Mouse (Mus musculus): ENCODE measurements around the gene Dhdh. TPM values are rescaled to one million over a fixed set of nuclear protein-coding genes. Genes with fewer than 3 reads are reported as not detected.
A peak's percentile ranks its signal among the peaks of the same experiment; 100 is the strongest.
"Not testable (repeated sequence)": the region's sequence is repeated elsewhere in the genome, so short reads cannot be mapped to it uniquely, and the experiment has no call there.

Dhdh gene
- total RNA-seq, 2 experiments from 2014 or later, result 4.7 to 6.0 TPM

- no peak for DNase-seq
- intact Hi-C loops (cut with DNase I), result no loop called here
Observed at GRCm38 (mm10) chr7:45514411-45514810, 25.8 kb upstream of the Dhdh start.

DNA sequence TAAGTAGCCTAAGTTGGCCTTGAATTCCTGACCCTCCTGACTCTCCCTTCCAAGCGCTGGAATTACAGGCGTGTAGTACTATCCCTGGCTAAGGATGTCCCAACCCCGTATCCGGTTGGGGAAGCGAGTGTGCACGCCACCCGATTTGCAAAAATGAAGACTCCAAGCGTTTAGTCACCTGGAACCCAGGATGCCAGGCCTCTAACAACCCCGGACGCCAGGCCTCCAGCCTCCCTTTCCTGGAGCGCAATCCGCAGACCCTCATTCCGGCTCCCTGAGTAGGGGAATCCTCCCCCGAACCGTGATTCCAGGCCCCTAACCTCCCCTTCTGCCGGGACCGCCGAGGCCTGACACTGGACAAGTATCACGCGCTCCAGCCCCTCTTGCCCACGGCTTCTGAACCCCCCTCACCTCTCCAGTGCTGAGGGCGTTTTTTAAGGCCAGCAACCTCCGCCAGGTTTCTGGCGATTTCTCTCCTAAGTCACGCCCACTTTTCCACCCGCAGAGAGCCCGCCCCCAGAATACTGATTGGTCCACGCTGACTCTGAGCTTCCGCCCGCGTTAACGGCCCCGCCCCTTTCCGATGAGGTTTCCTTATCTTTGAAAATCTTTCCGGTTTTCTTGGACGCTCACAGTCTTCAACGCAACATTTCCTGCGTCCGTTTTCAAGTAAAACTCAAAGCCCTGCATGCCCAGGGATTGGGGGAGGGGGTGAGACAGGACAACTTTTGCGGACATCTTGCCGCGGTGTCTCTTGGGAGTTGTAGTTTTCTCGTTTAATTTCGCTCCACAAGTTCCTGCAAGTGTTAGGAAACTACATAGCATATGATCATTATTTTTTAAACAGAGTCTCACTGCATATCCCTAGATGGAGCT is 21.5 kb upstream of the Dhdh start, which contains the start of gene Nucb1:
Nucb1 (minus strand) TSS at position 495 of the 876 bp plus-strand sequence.
- DNase-seq, result peak; percentile 95
- intact Hi-C loops (cut with DNase I), result no loop called here

- DNase-seq, result no peak
- intact Hi-C loops (cut with DNase I), result no loop called here
Observed at GRCm38 (mm10) chr7:45509181-45509882, 20.7 kb upstream of the Dhdh start.

DNA sequence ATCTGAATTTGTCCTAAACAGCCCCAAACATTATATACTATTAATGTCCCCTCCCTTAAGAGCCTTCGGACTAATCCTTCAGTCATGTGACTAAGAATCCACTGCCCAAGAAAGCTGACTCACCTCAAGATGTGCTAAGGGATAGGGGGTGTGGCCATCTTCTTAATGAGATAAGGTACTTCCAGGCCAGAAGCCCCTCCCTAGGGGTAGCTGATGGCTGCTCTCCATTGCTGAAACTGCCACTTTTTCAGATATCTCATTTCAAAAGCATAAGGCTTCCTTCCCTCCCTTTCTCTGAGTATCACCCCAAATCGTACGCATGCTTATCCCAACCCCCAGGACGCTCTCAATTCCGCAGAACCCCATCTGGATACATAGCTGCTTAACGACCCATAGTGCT is 20.0 kb upstream of the Dhdh start:
- intact Hi-C loops (cut with DNase I), result no loop called here
- DNase-seq, result no peak

DNA sequence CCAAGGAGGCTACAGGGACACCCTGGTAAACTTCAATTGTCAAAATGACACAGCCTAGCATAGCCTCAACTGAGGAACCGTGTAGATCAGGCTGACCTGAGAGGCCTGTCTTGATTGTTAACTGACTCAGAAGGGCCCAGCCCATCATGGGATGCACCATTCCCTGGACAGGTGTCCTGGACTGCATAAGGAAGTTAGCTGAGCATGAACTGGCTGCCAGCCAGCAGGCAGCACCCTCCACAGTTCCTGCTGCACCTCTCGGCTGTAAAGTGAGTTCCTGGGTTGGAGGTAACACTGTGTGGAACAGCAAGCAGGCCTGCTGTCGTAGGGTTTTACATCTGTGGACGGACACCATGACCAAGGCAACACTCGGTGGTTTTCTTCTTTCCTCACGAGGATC is 19.0 kb upstream of the Dhdh start:
- DNase-seq, result no peak
- intact Hi-C loops (cut with DNase I), result no loop called here

DNA sequence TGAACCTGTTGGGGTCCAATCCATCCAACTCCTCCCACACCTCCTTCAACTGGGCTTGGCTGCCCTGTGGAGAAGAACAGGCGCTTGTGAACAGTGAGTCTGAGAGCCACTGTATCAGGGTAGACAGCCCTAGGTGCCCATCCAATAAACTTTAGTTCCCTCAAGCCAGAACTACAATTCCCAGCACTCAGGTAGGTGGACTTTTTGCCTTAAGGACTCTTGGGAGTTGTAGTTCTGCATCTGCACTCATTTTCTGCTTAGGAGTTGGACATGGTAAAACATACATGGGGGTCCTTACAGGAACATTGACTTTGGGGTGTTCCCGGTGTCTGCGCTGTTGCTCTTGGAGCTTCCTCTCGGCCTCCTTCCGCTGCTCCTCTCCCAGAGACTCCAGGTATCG is 9.8 kb upstream of the Dhdh start:
- intact Hi-C loops (cut with DNase I), result no loop called here
- DNase-seq, result no peak

GRCm38 (mm10) chr7:45494548-45494947 is 5.9 kb upstream of the Dhdh start:
- intact Hi-C loops (cut with DNase I), result no loop called here
- DNase-seq, result peak in 1 of 2 experiments; percentile 35

GRCm38 (mm10) chr7:45492951-45493350 is 4.3 kb upstream of the Dhdh start:
- DNase-seq, result peak; percentile 61 to 67
- intact Hi-C loops (cut with DNase I), result no loop called here

- DNase-seq, result no peak
- intact Hi-C loops (cut with DNase I), result no loop called here
Observed at GRCm38 (mm10) chr7:45492225-45492844, 3.7 kb upstream of the Dhdh start.

DNA sequence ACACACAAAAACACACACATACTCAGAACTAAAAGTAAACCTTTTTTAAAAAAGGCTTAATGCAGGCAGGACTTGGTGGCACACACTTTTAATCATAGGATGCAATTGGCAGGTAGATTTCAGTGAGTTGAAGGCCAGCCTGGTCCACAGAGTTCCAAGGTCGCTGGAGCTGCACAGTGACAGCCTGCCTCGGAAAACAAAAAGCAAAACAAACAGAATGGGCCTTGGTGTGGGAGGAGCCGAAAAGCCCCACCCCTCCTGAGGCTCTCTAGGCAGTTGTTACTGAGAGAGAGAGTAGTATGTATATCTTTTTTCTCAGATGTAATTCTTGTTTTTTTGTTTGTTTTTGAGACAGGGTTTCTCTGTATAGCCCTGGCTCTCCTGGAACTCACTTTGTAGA is 2.7 kb upstream of the Dhdh start:
- DNase-seq, result no peak
- intact Hi-C loops (cut with DNase I), result no loop called here

GRCm38 (mm10) chr7:45490822-45491221 is 2.2 kb upstream of the Dhdh start:
- intact Hi-C loops (cut with DNase I), result no loop called here
- DNase-seq, result no peak

GRCm38 (mm10) chr7:45489578-45489977 is 973 bp upstream of the Dhdh start:
- no peak for DNase-seq
- intact Hi-C loops (cut with DNase I), result no loop called here

DNA sequence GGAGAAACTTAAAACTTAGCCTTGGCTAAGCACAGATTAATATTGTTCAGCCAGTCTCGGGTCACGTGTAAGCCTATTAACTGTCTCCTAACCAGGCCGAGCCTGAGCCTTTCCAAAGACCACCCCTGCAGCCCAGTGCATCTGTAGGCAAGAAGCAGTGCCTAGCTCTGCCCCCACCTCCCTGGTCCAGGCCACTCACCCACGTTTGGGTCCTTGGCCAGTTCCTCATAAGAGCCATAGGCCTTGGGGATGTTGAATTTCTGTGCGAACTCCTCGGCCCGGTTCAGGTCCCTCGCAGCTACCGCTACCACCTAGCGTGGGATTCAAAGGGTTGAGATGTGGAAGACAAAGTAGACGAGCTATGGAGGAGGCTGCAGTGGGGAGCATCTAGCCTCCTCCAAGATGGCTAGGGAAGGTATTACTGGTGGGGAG is 728 bp downstream of the Dhdh start:
- intact Hi-C loops (cut with DNase I), result no loop called here
- DNase-seq, result no peak

DNA sequence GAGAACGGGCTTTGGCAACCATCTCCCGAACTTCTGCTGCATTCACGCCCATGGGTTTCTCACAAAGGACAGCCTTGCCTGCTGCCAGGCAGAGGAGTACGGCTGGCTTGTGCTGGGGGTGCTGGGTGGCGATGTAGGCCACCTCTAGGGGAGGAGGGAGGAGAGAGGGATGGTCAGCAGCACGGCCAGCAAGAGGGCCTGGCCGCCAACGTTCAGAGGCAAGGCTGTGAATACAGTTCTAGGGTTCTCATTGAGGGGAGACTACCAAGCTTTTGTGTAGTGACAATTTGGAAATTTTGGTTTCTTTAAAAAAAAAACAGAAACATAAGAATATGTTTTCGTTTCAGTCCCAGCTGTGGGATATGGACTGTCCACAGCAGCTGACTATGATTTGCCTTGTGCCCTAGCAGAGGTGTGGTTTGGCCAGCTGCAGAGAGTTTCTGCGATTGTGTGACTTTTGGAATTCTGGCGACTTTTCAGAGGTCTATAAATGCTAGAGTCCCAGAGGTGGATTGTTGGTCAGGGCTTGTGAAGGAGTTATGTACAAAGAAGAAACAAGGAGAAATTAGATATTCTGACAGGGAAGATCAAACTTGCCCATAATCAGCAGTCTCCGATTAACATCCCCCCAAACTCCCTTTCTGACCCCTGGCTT is 1.7 kb downstream of the Dhdh start, which contains the start of gene Gm45808:
Gm45808 (minus strand) TSS at position 51 of the 655 bp plus-strand sequence.
- intact Hi-C loops (cut with DNase I), result no loop called here
- no peak for DNase-seq

- intact Hi-C loops (cut with DNase I), result no loop called here
- no peak for DNase-seq
Observed at GRCm38 (mm10) chr7:45486158-45486557, 2.4 kb downstream of the Dhdh start.

DNA sequence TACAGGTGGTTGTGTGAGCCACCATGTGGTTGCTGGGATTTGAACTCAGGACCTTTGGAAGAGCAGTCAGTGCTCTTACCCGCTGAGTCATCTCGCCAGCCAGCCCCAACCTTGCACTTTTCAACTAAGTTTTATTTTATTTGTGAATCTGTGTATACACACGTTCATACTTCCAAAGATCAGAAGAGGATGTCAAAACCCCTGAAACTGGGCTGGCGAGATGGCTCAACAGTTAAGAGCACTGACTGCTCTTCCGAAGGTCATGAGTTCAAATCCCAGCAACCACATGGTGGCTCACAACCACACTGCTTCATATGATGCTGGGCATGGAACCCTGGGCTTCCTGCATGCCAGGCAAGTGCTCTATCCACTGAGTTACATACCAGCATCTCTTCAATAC is 3.6 kb downstream of the Dhdh start:
- intact Hi-C loops (cut with DNase I); DNase-seq: not testable (repeated sequence)

- no peak for DNase-seq
- intact Hi-C loops (cut with DNase I), result no loop called here
Observed at GRCm38 (mm10) chr7:45482166-45482565, 6.4 kb downstream of the Dhdh start.

- intact Hi-C loops (cut with DNase I), result no loop called here
- peak; percentile 66 to 77 for DNase-seq
Observed at GRCm38 (mm10) chr7:45481374-45481927, 7.2 kb downstream of the Dhdh start, which contains the start of gene Tulp2. Gene Tulp2, plus strand, starts transcription at chr7:45481877.

DNA sequence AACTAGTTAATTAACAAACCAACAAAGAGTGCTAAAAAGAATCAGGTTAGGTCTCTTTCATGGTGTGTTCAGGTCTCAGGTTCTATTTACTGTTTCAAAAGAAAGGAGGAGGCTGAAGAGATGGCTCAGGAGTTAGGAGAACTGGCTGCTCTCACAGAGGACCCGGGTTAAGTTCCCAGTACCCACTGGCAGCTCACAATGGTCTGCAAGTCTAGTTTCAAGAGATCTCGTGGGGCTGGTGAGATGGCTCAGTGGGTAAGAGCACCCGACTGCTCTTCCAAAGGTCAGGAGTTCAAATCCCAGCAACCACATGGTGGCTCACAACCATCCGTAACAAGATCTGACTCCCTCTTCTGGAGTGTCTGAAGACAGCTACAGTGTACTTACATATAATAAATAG is 8.3 kb downstream of the Dhdh start:
- intact Hi-C loops (cut with DNase I); DNase-seq: not testable (repeated sequence)

GRCm38 (mm10) chr7:45478774-45479173 is 9.8 kb downstream of the Dhdh start:
- DNase-seq, result no peak
- intact Hi-C loops (cut with DNase I), result no loop called here

All from heart, postnatal 10 days (tissue).